Mouse (Mus musculus) testis, adult 2 months (tissue): ENCODE measurements around the gene Syne2.

Experiments
- CTCF ChIP-seq: fragments of 200-500 bp; IDR thresholded peaks from 2 replicates; pipeline ENCODE4 v1.5.1; 2012; ENCODE audit warnings: low read depth, mild to moderate bottlenecking, inconsistent platforms, low read length, moderate library complexity; ENCODE audit not compliant: control insufficient read depth, insufficient read depth, insufficient replicate concordance
- POLR2A ChIP-seq: fragments of 200-500 bp; IDR thresholded peaks from 2 replicates; pipeline ENCODE4 v1.6.1; 2012; ENCODE audit warnings: low read depth, mild to moderate bottlenecking, inconsistent platforms, low read length, moderate library complexity; ENCODE audit not compliant: control insufficient read depth

- TF ChIP-seq CTCF = no peak
- no peak for TF ChIP-seq POLR2A
Measured at GRCm38 (mm10) chr12:76123223-76123622, 305.3 kb downstream of the Syne2 start.
